ENCODE assay signal across 26 mouse cellular contexts in genomic region chr6:99047322-99047721, GRCm38 (mm10).
"Had no signal": no experiment of that assay in that cellular context is flagged by ENCODE, and none has a peak within 500 bp of the region (broad histone marks: within the 10 kb centered on the region; RNA-seq: fewer than 3 reads in every experiment).

No protein-coding gene starts in this region.

- H3K4me1 ChIP-seq: kidney, embryonic 15.5 days; liver, embryonic 12.5 days had no signal

- H3K9me3 ChIP-seq: heart, embryonic 10.5 days; heart, embryonic 12.5 days; hindbrain, embryonic 10.5 days; hindbrain, embryonic 12.5 days; kidney, embryonic 15.5 days; limb, embryonic 10.5 days; limb, embryonic 12.5 days; liver, embryonic 12.5 days had no signal

- DNase-seq: gastrocnemius, postnatal 14 days; gastrocnemius, postnatal 36 days; heart, adult 18-20 months; heart, postnatal 10 days; heart, postnatal 4 days; kidney, adult 11 months; kidney, adult 2 months; kidney, adult 9 months; kidney, postnatal 14 days; kidney, postnatal 36 days; lung, adult 18-20 months had no signal

- H3K27me3 ChIP-seq: heart, embryonic 12.5 days; hindbrain, embryonic 12.5 days; kidney, embryonic 15.5 days; limb, embryonic 12.5 days; liver, embryonic 12.5 days had no signal

- H3K27ac ChIP-seq: heart, embryonic 10.5 days; hindbrain, embryonic 10.5 days; hindbrain, embryonic 12.5 days; hindbrain, embryonic 14.5 days; kidney, embryonic 15.5 days; kidney, postnatal 0 days; layer of hippocampus, adult 2 months; left cerebral cortex, adult 2 months; limb, embryonic 10.5 days; limb, embryonic 12.5 days; liver, embryonic 12.5 days; liver, embryonic 14.5 days had no signal

- H3K4me3 ChIP-seq: heart, embryonic 10.5 days; heart, embryonic 12.5 days; hindbrain, embryonic 10.5 days; hindbrain, embryonic 12.5 days; kidney, embryonic 15.5 days; layer of hippocampus, adult 2 months; left cerebral cortex, adult 2 months; limb, embryonic 10.5 days; limb, embryonic 12.5 days; liver, embryonic 12.5 days had no signal

- H3K4me2 ChIP-seq: heart, embryonic 12.5 days; hindbrain, embryonic 12.5 days; hindbrain, embryonic 14.5 days; kidney, embryonic 15.5 days; limb, embryonic 12.5 days; liver, embryonic 12.5 days had no signal

- ATAC-seq: hindbrain, embryonic 16.5 days; inflammation-experienced regulatory T-cells, adult 6 months; liver, embryonic 12.5 days had no signal

- H3K36me3 ChIP-seq: heart, embryonic 10.5 days; heart, embryonic 12.5 days; hindbrain, embryonic 10.5 days; hindbrain, embryonic 12.5 days; kidney, embryonic 15.5 days; limb, embryonic 10.5 days; limb, embryonic 12.5 days; liver, embryonic 12.5 days had no signal

- H3K9ac ChIP-seq: heart, embryonic 12.5 days; hindbrain, embryonic 12.5 days; hindbrain, embryonic 14.5 days; kidney, embryonic 15.5 days; limb, embryonic 12.5 days; liver, embryonic 12.5 days; liver, embryonic 14.5 days had no signal
